Mouse (Mus musculus) lung, adult 2 months (tissue): Measurements from ENCODE around the gene Vdr. TPM values are rescaled to one million over a fixed set of nuclear protein-coding genes. Genes with fewer than 3 reads are reported as not detected.
A peak's percentile ranks its signal among the peaks of the same experiment; 100 is the strongest.

Experiments
- DNase-seq: peaks from one replicate; pipeline ENCODE4 v3.0.0; 2022
- H3K4me1 ChIP-seq: fragments of 200-500 bp; 2 replicates; pipeline ENCODE4 v1.6.1; 2011; ENCODE audit warnings: low read length; ENCODE audit not compliant: control insufficient read depth, insufficient read depth
- H3K4me3 ChIP-seq: fragments of 200-500 bp; replicated peaks from 2 replicates; pipeline ENCODE3; 2011; ENCODE audit warnings: low read depth, mild to moderate bottlenecking, control low read depth, low read length; ENCODE audit errors: extremely low read depth
- CTCF ChIP-seq: fragments of 200-500 bp; IDR thresholded peaks from 2 replicates; pipeline ENCODE4 v1.5.1; 2011; ENCODE audit warnings: mild to moderate bottlenecking, low read length, control low read depth; ENCODE audit not compliant: insufficient read depth
- POLR2A ChIP-seq: fragments of 200-500 bp; IDR thresholded peaks from 2 replicates; pipeline ENCODE4 v1.6.1; 2011; ENCODE audit warnings: low read depth, mild to moderate bottlenecking, control low read depth, low read length, borderline replicate concordance; ENCODE audit errors: extremely low read depth
- WGBS: fragments of 180-500 bp; shearing (Covaris S2); methylation state at CpG from one replicate; pipeline ENCODE4 v1.1.7; 2018; 5-methylcytosine and 5-hydroxymethylcytosine counted together
- polyA plus RNA-seq: library from polyadenylated mRNA; depleted of rRNA; stranded (reverse); fragments of >200 nt; gene quantifications from 2 replicates; pipeline ENCODE4 v1.2.3, GENCODE M21; 2012

The Vdr gene
- polyA plus RNA-seq, 1 experiment = 6.3 TPM

- H3K4me1 ChIP-seq = no peaks in the 10 kb centered on the region
- H3K4me3 ChIP-seq = no peak overlapping the region
- WGBS = 82% methylated on average over 2 of the region's 2 CpGs
- no peak for DNase-seq
- TF ChIP-seq CTCF (no peak), POLR2A (no peak)
Observed at GRCm38 (mm10) chr15:97922421-97922820, 12.0 kb upstream of the Vdr start.

GRCm38 (mm10) chr15:97921796-97922195 is 11.4 kb upstream of the Vdr start:
- DNase-seq = no peak

GRCm38 (mm10) chr15:97920306-97920705 is 9.9 kb upstream of the Vdr start:
- no peaks in the 10 kb centered on the region for H3K4me1 ChIP-seq
- TF ChIP-seq POLR2A = no peak
- TF ChIP-seq CTCF = no peak
- no peak for DNase-seq
- 39% methylated on average over 5 of the region's 5 CpGs for WGBS
- no peak overlapping the region for H3K4me3 ChIP-seq

More at GRCm38 (mm10) chr15:97921796-97922195, 11.4 kb upstream of the Vdr start:
- no peak overlapping the region for H3K4me3 ChIP-seq
- TF ChIP-seq POLR2A (no peak), CTCF (no peak)
- WGBS = 71% methylated on average over 9 of the region's 9 CpGs
- H3K4me1 ChIP-seq = no peaks in the 10 kb centered on the region

- no peak for DNase-seq
- no peak overlapping the region for H3K4me3 ChIP-seq
- 69% methylated on average over 7 of the region's 7 CpGs for whole genome bisulfite sequencing
- TF ChIP-seq CTCF = no peak
- no peak for TF ChIP-seq POLR2A
- H3K4me1 ChIP-seq = no peaks in the 10 kb centered on the region
Observed at GRCm38 (mm10) chr15:97919217-97919616, 8.8 kb upstream of the Vdr start.

GRCm38 (mm10) chr15:97917994-97918393 is 7.6 kb upstream of the Vdr start:
- Histone ChIP-seq H3K4me1 (no peaks in the 10 kb centered on the region), H3K4me3 (no peak overlapping the region)
- WGBS = 67% methylated on average over 9 of the region's 9 CpGs
- TF ChIP-seq CTCF = no peak
- no peak for TF ChIP-seq POLR2A
- no peak for DNase-seq

GRCm38 (mm10) chr15:97914331-97914747 is 3.9 kb upstream of the Vdr start:
- Histone ChIP-seq H3K4me3 (no peak overlapping the region), H3K4me1 (no peaks in the 10 kb centered on the region)
- DNase-seq = no peak
- TF ChIP-seq POLR2A (no peak), CTCF (no peak)
- 6% methylated on average over 9 of the region's 9 CpGs for WGBS

GRCm38 (mm10) chr15:97907801-97908751 is 2.4 kb downstream of the Vdr start:
- peak; percentile 67 for DNase-seq
- Histone ChIP-seq H3K4me1 (peaks cover 7% of the 10 kb centered on the region), H3K4me3 (peak overlapping the region; percentile 73)
- TF ChIP-seq CTCF (no peak), POLR2A (no peak)
- WGBS = 2% methylated on average over 59 of the region's 59 CpGs

GRCm38 (mm10) chr15:97907202-97907601 is 3.2 kb downstream of the Vdr start:
- TF ChIP-seq POLR2A (peak; percentile 26; the same call in 1 of the 2 replicates), CTCF (no peak)
- peaks cover 7% of the 10 kb centered on the region for H3K4me1 ChIP-seq
- WGBS = 44% methylated on average over 5 of the region's 5 CpGs
- peak overlapping the region; percentile 38 for H3K4me3 ChIP-seq
- peak; percentile 30 for DNase-seq

- 82% methylated on average over 6 of the region's 6 CpGs for WGBS
Observed at GRCm38 (mm10) chr15:97905281-97905680, 5.1 kb downstream of the Vdr start.

GRCm38 (mm10) chr15:97904339-97904991 is 6.0 kb downstream of the Vdr start:
- peaks cover 7% of the 10 kb centered on the region for H3K4me1 ChIP-seq
- no peak for DNase-seq
- 27% methylated on average over 11 of the region's 11 CpGs for WGBS
- TF ChIP-seq POLR2A (no peak), CTCF (no peak)
- H3K4me3 ChIP-seq = no peak overlapping the region

More at GRCm38 (mm10) chr15:97905281-97905680, 5.1 kb downstream of the Vdr start:
- TF ChIP-seq POLR2A (no peak), CTCF (no peak)
- H3K4me1 ChIP-seq = peaks cover 7% of the 10 kb centered on the region
- DNase-seq = no peak
- H3K4me3 ChIP-seq = no peak overlapping the region
